Mouse (Mus musculus): Measurements from ENCODE around the gene Dnajc8.

GRCm38 (mm10) chr4:132598861-132599260, 63.5 kb downstream of the Dnajc8 start:
- TF ChIP-seq CTCF (IDR thresholded peaks at IDR 0.05; ENCODE audit: control insufficient read depth, insufficient read depth, insufficient replicate concordance, low read depth, low read length) (peak; percentile 10; the same call in 1 of the 2 replicates), POLR2A (IDR thresholded peaks at IDR 0.05; ENCODE audit: control insufficient read depth, low read depth, low read length) (no peak)

Data from testis, adult 2 months (tissue).